Mouse (Mus musculus) gastrocnemius, postnatal 10 days (tissue): ENCODE measurements at regions not wholly inside any gene's neighbourhood (a gene's known extent, or its start where the extent isn't known, plus 50 kb on each side); places are given as distances from the start of the nearest gene placed in this dataset.
A peak's percentile ranks its signal among the peaks of the same experiment; 100 is the strongest.

ENCODE experiments used
- DNase-seq: peaks from one replicate; pipeline ENCODE4 v3.0.0; 2021; ENCODE audit warnings: mixed read lengths

DNA sequence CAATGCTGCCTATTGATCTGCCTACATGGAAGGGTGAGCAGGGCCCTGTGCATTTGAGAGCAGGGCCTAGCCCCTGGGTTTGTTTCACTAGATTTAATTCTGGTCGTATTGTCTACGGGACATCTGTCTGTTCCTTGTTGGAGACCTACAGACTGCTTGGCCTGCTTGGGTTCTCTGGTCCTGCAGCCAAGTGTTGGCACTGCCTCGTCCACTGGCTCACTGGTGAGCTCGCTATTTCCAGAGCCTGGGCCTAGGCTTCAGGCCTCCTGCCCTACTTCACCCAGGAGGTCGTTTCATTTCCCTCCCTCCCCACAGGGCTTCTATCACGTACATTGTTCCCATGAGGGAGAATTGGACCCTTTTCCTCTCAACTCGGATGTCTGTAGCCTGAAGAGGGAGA is 62.2 kb upstream of the Blcap start:
- DNase-seq = no peak

DNA sequence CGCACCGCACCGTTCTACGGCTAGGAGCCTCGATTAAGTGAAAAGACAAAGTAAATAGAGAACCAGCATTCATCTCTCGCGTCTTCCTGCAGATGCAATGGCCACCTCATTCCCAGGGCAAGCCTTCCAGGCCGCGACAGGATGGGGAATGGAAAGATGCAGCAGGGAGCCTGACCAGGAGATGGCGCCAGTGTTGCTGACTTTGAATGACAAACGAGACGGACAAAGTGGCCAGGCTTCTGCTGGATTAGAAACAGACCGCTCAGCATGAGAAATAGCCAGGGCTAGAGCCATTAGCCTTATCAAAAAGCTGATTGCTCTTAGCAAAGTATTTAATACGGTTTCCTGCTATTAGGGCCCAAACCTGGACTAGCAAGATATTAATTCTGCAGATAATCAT is 64.6 kb upstream of the Blcap start:
- DNase-seq = peak; percentile 91

DNA sequence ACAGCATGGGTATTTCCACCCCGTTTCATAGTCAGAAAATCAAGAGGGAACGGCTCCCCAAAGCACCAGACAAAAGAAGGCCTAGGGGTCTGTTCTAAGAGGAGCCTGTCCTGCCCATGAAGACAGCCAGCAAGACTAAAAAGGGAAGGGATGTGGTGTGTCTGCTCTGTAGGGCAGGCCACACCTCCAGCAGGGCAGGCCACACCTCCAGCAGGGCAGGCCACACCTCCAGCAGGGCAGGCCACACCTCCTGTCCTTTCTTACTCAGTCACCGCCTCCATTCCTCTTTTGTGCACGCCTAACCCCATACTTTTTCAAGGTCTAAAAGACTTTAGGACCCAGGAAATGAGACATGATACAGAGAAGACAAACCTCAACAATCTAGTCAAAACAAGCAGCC is 69.8 kb upstream of the Blcap start:
- no peak for DNase-seq

DNA sequence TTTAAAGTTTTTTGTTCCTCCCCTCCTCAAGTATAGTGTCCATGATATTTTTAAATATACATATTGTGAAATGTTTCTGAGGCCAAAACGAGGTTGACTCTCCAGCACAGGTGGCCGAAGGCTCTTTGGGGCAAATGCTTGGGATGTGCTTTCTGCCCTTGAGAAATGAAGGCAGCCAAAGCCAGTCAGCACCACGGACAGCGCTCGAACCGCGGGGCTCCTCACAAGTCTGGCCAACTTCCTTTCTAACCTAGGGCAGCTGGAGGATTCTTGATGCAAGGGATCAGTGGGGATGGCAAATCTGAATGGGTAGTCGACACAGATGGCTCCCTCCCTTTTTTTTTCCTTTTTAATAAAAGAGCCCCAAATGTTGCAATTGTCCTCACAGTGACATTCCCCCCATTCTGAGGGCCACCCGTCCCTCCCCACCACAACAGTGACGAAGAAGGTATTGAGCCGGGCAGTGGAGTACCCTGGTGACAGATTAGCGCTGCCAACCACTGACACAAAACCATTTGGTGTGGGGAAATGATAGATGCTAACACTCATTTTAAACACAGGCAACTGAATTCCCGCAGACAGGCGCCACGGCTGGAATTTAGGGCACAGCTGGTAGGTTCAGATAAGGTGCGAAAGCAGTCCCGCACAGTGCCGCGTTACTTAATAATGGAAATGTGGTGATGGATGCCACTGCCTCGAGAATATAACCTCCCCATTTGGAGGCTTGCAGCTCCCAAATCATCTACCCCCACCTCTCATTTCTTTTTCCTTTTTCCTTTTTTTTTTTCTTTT is 73.4 kb upstream of the Ctnnbl1 start:
- peak; percentile 67 for DNase-seq

DNA sequence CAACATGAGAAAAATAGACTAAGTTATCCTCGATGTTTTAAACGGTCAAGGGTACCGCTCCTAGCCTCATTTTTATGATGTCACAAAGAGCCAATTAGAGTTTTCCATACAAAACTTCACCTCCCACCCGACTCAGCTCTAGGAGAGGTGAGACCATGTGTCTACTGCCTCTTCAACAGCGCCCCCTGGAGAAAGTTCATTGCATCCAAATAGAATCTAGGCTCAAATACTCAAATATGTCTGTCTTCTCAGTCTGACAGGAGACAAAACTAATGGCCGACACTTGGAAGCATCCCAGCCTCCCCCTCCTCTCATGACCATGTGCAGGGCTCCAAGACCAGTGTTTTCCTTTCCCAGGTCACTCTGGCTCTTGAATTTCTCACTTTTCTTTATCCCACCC is 72.7 kb upstream of the Ctnnbl1 start:
- no peak for DNase-seq

DNA sequence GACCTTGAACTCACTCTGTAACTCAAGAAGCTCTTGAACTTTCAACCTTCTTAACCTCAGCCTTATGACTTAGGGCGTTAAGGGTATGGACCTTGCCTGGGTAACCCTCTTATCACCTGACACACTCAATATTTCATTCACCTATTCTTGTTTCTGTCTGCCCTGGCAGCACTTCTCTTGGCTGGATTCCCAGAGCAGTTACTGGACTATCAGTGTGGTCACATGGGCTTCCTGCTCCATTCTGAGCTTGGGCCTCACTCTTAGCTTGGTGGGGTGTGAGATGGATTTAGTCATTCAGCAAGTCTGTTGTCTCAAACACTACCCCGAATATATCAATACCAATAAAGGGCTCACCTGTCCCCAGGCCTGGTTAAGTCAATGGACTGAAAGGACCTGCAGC is 67.0 kb upstream of the Ctnnbl1 start:
- no peak for DNase-seq

GRCm38 (mm10) chr2:157674906-157675305 is 62.3 kb upstream of the Ctnnbl1 start:
- DNase-seq = no peak

DNA sequence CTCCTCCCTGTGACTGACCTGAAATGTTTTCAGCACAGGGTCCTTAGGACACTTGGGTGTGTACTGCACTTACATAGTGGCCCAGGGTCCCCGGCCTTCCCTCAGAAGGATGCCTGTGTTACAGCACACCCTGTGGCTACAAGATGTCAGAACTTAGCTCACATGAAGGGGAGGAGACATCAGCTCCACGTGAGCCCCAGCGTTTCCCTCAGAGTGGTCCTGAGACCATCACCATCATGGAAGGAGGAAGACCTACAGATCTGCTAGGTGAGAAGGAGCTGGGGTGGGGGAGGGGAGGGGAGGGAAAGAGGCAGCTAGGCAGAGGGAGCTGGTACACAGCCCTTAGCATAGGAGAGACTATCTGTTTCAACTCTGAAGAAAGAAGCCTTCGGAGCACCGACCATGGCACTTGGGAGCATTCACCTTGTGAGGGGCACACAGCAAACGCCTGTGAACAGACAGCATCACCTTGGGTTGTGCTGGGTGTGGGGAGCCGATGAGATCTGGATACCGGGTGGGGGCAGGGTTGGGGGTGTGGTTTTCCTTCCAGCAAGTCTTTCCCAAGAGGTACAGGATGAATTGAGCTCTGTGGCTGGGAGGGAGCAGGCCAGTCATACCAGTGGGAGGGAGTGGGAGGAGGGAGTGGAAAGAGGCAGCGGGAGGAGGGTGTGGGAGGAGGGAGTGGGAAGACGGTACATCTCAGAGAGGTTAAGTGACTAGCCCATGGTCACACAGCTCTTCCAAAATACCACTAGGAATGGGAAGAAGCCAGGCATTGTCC is 60.6 kb upstream of the Ctnnbl1 start:
- DNase-seq = no peak

- DNase-seq = no peak
Observed at GRCm38 (mm10) chr2:157677262-157677661, 59.9 kb upstream of the Ctnnbl1 start.

- DNase-seq = no peak
Observed at GRCm38 (mm10) chr2:157681931-157682330, 55.3 kb upstream of the Ctnnbl1 start.
